Mouse (Mus musculus) thymus, adult 2 months (tissue): Measurements from ENCODE around the gene Engase. TPM values are rescaled to one million over a fixed set of nuclear protein-coding genes. Genes with fewer than 3 reads are reported as not detected.

Experiments used
- DNase-seq: peaks from one replicate; pipeline ENCODE4 v3.0.0; 2021
- H3K27ac ChIP-seq: fragments of 200-500 bp; 2 replicates; pipeline ENCODE4 v1.5.1; 2012; ENCODE audit warnings: low read length, control low read depth; ENCODE audit not compliant: control insufficient read depth, insufficient read depth
- H3K27me3 ChIP-seq: fragments of 200-500 bp; 2 replicates; pipeline ENCODE4 v1.6.1; 2012; ENCODE audit warnings: mild to moderate bottlenecking, low read length, moderate library complexity, mixed read lengths; ENCODE audit not compliant: control insufficient read depth, insufficient read depth
- H3K36me3 ChIP-seq: fragments of 200-500 bp; 2 replicates; pipeline ENCODE4 v1.6.1; 2012; ENCODE audit warnings: mild to moderate bottlenecking, low read length, moderate library complexity; ENCODE audit not compliant: control insufficient read depth, insufficient read depth
- H3K4me1 ChIP-seq: fragments of 200-500 bp; replicated peaks from 2 replicates; pipeline ENCODE4 v1.6.1; 2012; ENCODE audit warnings: low read length; ENCODE audit not compliant: control insufficient read depth, insufficient read depth
- H3K4me3 ChIP-seq: fragments of 200-500 bp; 2 replicates; pipeline ENCODE4 v1.5.1; 2012; ENCODE audit warnings: mild to moderate bottlenecking, low read length, control low read depth, moderate library complexity; ENCODE audit not compliant: control insufficient read depth, insufficient read depth
- CTCF ChIP-seq: fragments of 200-500 bp; IDR thresholded peaks from 2 replicates; pipeline ENCODE4 v1.5.1; 2012; ENCODE audit warnings: mild to moderate bottlenecking, control low read depth, low read length, moderate library complexity, borderline replicate concordance; ENCODE audit not compliant: control insufficient read depth, poor library complexity, insufficient read depth; ENCODE audit errors: extremely low read depth
- POLR2A ChIP-seq: fragments of 200-500 bp; IDR thresholded peaks from 2 replicates; pipeline ENCODE4 v1.6.1; 2012; ENCODE audit warnings: mild to moderate bottlenecking, low read length, control low read depth, moderate library complexity; ENCODE audit not compliant: control insufficient read depth, poor library complexity, insufficient read depth; ENCODE audit errors: extremely low read depth
- WGBS: fragments of 180-500 bp; shearing (Covaris S2); methylation state at CpG from one replicate; pipeline ENCODE4 v1.1.7; 2018; 5-methylcytosine and 5-hydroxymethylcytosine counted together
- polyA plus RNA-seq: library from polyadenylated mRNA; depleted of rRNA; stranded (reverse); fragments of >200 nt; gene quantifications from 2 replicates; pipeline ENCODE4 v1.2.3, GENCODE M21; 2012

Gene Engase
- polyA plus RNA-seq, 1 experiment = 56.5 TPM

DNA sequence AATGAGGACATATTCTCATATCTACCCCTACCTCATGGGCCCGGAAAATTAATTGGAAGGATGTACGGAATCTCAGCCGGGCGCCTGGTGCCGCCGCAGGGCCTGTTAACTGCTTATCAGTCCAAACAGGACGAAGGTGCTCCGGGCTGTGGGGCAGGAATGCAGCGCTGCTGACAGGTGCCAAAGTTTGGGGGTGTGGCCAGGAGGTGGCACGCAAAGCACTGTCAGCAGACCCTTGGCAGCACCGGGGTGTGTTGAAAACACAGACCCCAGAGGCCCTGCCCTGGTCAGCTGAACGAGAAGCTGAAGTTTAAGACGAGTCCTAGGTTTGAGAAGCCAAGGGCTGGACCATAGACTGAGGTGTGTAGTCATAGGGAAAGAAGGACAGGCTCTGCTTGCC is 33.9 kb upstream of the Engase start:
- Histone ChIP-seq H3K27ac (no peak overlapping the region), H3K4me3 (no peak overlapping the region), H3K4me1 (no peaks in the 10 kb centered on the region), H3K27me3 (no peaks in the 10 kb centered on the region), H3K36me3 (no peaks in the 10 kb centered on the region)
- DNase-seq = no peak
- WGBS = 92% methylated on average over 13 of the region's 13 CpGs
- TF ChIP-seq CTCF = no peak
- TF ChIP-seq POLR2A = no peak

GRCm38 (mm10) chr11:118443201-118443970 is 33.2 kb upstream of the Engase start:
- WGBS = 40% methylated on average over 11 of the region's 11 CpGs

GRCm38 (mm10) chr11:118445843-118446242 is 30.8 kb upstream of the Engase start:
- 16% methylated on average over 3 of the region's 3 CpGs for WGBS
- DNase-seq = peak; percentile 73
- no peaks in the 10 kb centered on the region for H3K27me3 ChIP-seq
- H3K27ac ChIP-seq = no peak overlapping the region
- H3K4me1 ChIP-seq = no peaks in the 10 kb centered on the region
- TF ChIP-seq CTCF = peak; percentile 78; the same call in 1 of the 2 replicates
- TF ChIP-seq POLR2A = no peak
- H3K36me3 ChIP-seq = no peaks in the 10 kb centered on the region
- H3K4me3 ChIP-seq = no peak overlapping the region

More at GRCm38 (mm10) chr11:118443201-118443970, 33.2 kb upstream of the Engase start:
- DNase-seq = peak; percentile 71
- TF ChIP-seq CTCF = peak; percentile 89
- no peak for TF ChIP-seq POLR2A
- Histone ChIP-seq H3K27me3 (no peaks in the 10 kb centered on the region), H3K27ac (no peak overlapping the region), H3K4me1 (no peaks in the 10 kb centered on the region), H3K4me3 (no peak overlapping the region), H3K36me3 (no peaks in the 10 kb centered on the region)

DNA sequence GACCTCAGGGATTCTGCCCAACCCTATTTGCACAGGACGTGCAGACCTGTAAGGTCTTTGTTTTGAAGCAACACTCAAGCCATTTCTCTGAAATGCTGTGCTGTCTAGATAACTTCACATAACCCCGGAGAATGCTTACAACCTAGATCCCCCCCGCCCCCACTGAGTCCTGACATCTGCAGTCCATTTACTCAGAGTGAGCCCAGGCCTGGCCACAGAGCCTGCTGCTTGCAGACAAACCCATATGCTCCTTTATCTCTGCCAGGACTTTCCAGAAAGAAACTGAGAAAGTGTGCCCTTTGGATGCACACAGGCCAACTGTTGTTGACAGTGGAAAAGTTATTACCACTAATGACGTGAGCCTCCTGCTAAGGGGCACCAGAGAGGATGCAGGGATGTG is 29.3 kb upstream of the Engase start:
- H3K4me3 ChIP-seq = no peak overlapping the region
- H3K27ac ChIP-seq = no peak overlapping the region
- TF ChIP-seq POLR2A (no peak), CTCF (no peak)
- 95% methylated on average over 4 of the region's 4 CpGs for WGBS
- no peaks in the 10 kb centered on the region for H3K27me3 ChIP-seq
- no peak for DNase-seq
- H3K4me1 ChIP-seq = no peaks in the 10 kb centered on the region
- H3K36me3 ChIP-seq = no peaks in the 10 kb centered on the region

GRCm38 (mm10) chr11:118448385-118448784 is 28.2 kb upstream of the Engase start:
- Histone ChIP-seq H3K4me1 (no peaks in the 10 kb centered on the region), H3K36me3 (no peaks in the 10 kb centered on the region), H3K4me3 (no peak overlapping the region), H3K27ac (no peak overlapping the region), H3K27me3 (no peaks in the 10 kb centered on the region)
- TF ChIP-seq CTCF = no peak
- no peak for TF ChIP-seq POLR2A
- 93% methylated on average over 8 of the region's 8 CpGs for WGBS
- no peak for DNase-seq

GRCm38 (mm10) chr11:118451211-118451610 is 25.4 kb upstream of the Engase start:
- WGBS = 91% methylated on average over 6 of the region's 6 CpGs
- no peak for TF ChIP-seq POLR2A
- TF ChIP-seq CTCF = no peak
- Histone ChIP-seq H3K27ac (no peak overlapping the region), H3K4me3 (no peak overlapping the region), H3K36me3 (no peaks in the 10 kb centered on the region), H3K27me3 (no peaks in the 10 kb centered on the region), H3K4me1 (no peaks in the 10 kb centered on the region; the same call in 1 of the 2 replicates)
- no peak for DNase-seq
